Mouse (Mus musculus) ES-Bruce4 (cell line): ENCODE results near the gene Inka1. TPM values are rescaled to one million over a fixed set of nuclear protein-coding genes. Genes with fewer than 3 reads are reported as not detected.

Experiments
- H3K27ac ChIP-seq: 2 replicates; pipeline ENCODE4 v1.5.1; 2012; ENCODE audit warnings: low read length, inconsistent platforms; ENCODE audit not compliant: insufficient read depth
- H3K27me3 ChIP-seq: 2 replicates; pipeline ENCODE4 v1.6.1; 2012; ENCODE audit warnings: mild to moderate bottlenecking, low read length, inconsistent platforms; ENCODE audit not compliant: control insufficient read depth, poor library complexity, insufficient read depth, severe bottlenecking
- H3K36me3 ChIP-seq: 2 replicates; pipeline ENCODE4 v1.6.1; 2012; ENCODE audit warnings: inconsistent platforms, mild to moderate bottlenecking, low read length, moderate library complexity; ENCODE audit not compliant: control insufficient read depth, poor library complexity, insufficient read depth, severe bottlenecking
- H3K4me1 ChIP-seq: one replicate; pipeline ENCODE4 v1.8.1; 2011; ENCODE audit warnings: low read length; ENCODE audit not compliant: control insufficient read depth, insufficient read depth
- H3K4me3 ChIP-seq: 2 replicates; pipeline ENCODE4 v1.5.1; 2011; ENCODE audit warnings: low read depth, mild to moderate bottlenecking, low read length
- H3K9ac ChIP-seq: 2 replicates; pipeline ENCODE4 v1.6.1; 2012; ENCODE audit warnings: low read depth, mild to moderate bottlenecking, inconsistent platforms; ENCODE audit not compliant: poor library complexity, severe bottlenecking
- H3K9me3 ChIP-seq: replicated peaks from 2 replicates; pipeline ENCODE4 v1.6.1; 2012; ENCODE audit warnings: mild to moderate bottlenecking, low read length, inconsistent platforms; ENCODE audit not compliant: control insufficient read depth, poor library complexity, insufficient read depth, severe bottlenecking
- CTCF ChIP-seq: IDR thresholded peaks from one replicate; pipeline ENCODE4 v1.8.1; 2011; ENCODE audit warnings: low read depth, low read length
- EP300 ChIP-seq: IDR thresholded peaks from 2 replicates; pipeline ENCODE4 v1.6.1; 2011; ENCODE audit warnings: low read depth, low read length; ENCODE audit not compliant: insufficient read depth
- POLR2A ChIP-seq: IDR thresholded peaks from one replicate; pipeline ENCODE4 v1.8.1; 2011; ENCODE audit warnings: low read length; ENCODE audit not compliant: insufficient read depth
- polyA plus RNA-seq: library from polyadenylated mRNA; stranded (reverse); fragments of >200 nt; gene quantifications from 2 replicates; pipeline ENCODE4 v1.2.4, GENCODE M21; 2011; ENCODE audit warnings: low read depth; ENCODE audit not compliant: missing spikeins, insufficient read depth, insufficient read length

Gene Inka1
- polyA plus RNA-seq, 1 experiment = 1.4 TPM

DNA sequence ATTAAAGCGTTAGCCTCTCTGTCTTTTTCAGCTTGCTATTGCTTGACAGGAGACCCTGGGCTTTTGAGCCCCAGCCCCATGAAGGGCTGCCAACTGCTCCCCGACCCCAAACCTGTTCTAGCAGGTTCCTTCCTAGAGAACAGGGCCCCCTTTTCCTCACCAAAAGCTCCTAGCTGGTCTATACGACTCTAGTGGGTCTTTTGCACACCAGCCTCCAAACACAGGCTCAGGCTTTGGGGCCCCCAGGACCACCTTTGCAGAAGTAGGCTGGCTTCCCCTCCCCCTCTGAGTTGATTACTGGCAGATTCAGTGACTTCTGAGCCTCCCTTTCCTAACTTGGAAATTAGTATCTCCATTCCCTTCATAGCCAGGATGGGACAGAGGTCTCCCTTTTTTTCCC, 48.8 kb downstream of the Inka1 start:
- no peak for TF ChIP-seq POLR2A
- TF ChIP-seq EP300 = no peak
- no peak for TF ChIP-seq CTCF
- Histone ChIP-seq H3K27me3 (no peaks in the 10 kb centered on the region), H3K9ac (no peak overlapping the region), H3K9me3 (no peaks in the 10 kb centered on the region), H3K4me1 (no peaks in the 10 kb centered on the region), H3K27ac (no peak overlapping the region), H3K36me3 (no peaks in the 10 kb centered on the region), H3K4me3 (peak overlapping the region; percentile 39)

DNA sequence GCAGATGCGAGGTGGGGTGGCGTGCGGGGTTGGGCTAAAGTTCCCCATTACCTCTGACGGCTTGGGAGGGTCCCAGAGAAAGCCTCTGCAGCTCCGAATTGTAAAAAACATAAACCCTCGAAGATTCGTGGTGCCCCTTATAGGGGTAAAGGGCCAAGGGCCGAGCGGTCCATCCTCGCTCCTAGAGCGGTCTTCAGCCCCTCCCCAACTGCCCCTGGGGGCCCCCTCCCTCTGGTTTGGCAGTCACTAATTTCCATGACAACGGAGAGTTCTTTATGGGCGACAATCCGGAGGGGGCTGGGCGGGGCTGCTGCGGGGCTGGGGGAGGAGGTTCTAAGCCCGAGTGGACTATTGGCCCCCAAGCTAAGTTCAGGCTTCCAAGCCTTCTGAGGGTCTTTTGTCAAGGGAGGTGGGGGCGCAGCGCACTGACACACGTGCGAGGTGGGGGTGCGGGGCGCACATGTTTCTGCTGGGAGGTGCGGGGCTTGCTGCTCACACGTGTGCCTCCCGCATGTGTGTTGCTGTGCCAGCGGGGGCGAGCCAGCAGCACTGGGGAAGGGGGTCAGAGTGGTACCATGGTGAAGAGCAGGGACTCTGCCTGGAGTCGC, 49.4 kb downstream of the Inka1 start:
- no peaks in the 10 kb centered on the region for H3K27me3 ChIP-seq
- H3K4me1 ChIP-seq = no peaks in the 10 kb centered on the region
- peak overlapping the region; percentile 69 for H3K4me3 ChIP-seq
- H3K27ac ChIP-seq = no peak overlapping the region
- TF ChIP-seq EP300 (0 out of 2 replicates have a peak, but pooled peaks have one; percentile 23), POLR2A (no peak), CTCF (no peak)
- no peaks in the 10 kb centered on the region for H3K9me3 ChIP-seq
- no peaks in the 10 kb centered on the region for H3K36me3 ChIP-seq
- peak overlapping the region; percentile 56 for H3K9ac ChIP-seq

DNA sequence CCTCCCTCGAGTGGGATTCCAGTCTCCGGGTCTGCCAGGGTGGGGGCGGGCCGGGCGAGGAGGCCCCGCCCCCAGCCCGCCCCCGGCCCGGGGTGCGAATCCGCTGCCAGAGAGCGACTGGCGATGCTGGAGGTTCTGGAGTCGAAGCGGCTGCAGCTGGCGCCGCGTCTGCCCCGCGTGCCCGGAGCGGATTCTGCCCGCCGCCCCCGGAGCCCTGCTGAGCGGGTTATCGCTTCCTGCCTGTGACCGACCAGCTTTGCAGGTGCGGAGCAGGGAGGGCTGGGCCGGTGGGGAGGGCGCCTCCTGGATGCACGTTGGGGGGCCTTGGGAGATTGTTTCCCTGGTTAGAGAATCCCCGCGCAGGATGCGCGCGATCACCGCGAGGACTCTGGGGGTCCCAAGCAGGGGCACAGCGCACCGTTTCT, 49.9 kb downstream of the Inka1 start:
- no peaks in the 10 kb centered on the region for H3K27me3 ChIP-seq
- TF ChIP-seq EP300 (no peak), POLR2A (no peak)
- peak overlapping the region; percentile 69 for H3K4me3 ChIP-seq
- no peaks in the 10 kb centered on the region for H3K9me3 ChIP-seq
- no peaks in the 10 kb centered on the region for H3K36me3 ChIP-seq
- peak overlapping the region; percentile 56 for H3K9ac ChIP-seq
- H3K4me1 ChIP-seq = no peaks in the 10 kb centered on the region
- H3K27ac ChIP-seq = no peak overlapping the region

DNA sequence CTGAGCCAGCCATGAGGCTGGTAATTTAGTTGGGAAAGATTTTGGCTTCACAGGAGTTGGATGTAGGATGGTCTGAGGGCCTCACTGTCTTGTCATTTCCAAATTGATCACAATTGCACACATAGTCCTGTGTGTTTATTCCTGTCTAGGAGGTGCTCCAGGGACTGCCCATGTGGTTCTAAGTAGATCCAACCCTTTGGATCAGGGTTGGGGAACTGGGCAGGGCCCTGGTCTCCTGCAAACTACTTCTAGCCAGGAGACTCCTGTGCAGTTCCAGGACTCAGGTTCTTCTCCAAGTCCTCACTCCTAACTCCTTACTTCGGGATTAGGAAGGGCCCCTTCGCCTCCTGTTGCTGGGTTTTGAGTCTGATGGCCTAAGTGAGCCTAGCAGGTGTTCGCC, 50.3 kb downstream of the Inka1 start, which contains the start of gene Camkv:
Gene Camkv (plus strand): TSS at position 301 of the 400 bp plus-strand sequence.
- TF ChIP-seq EP300 (no peak), CTCF (no peak), POLR2A (no peak)
- H3K9ac ChIP-seq = peak within 1 kb of the TSS; percentile 56
- H3K4me1 ChIP-seq = no peaks in the 10 kb centered on the region
- H3K4me3 ChIP-seq = peak within 1 kb of the TSS; percentile 69
- H3K9me3 ChIP-seq = no peaks in the 10 kb centered on the region
- H3K36me3 ChIP-seq = no peaks in the 10 kb centered on the region
- H3K27me3 ChIP-seq = no peaks in the 10 kb centered on the region
- no peak within 1 kb of the TSS for H3K27ac ChIP-seq

Other genes starting within 250 kb of the Inka1 start
- gene Rbm5, start 214.9 kb downstream of the Inka1 start, polyA plus RNA-seq = 143 and 146 TPM in 2 replicates
- gene Rbm6, start 112.6 kb downstream of the Inka1 start, polyA plus RNA-seq = 115 and 130 TPM in 2 replicates
- gene Mon1a, start 97.7 kb downstream of the Inka1 start, polyA plus RNA-seq = 3.0 and 4.2 TPM in 2 replicates
- gene Mst1r, start 79.0 kb downstream of the Inka1 start, polyA plus RNA-seq = 0.16 and 0.61 TPM in 2 replicates
- not detected in 2 replicates for gene Actl11, start 57.4 kb downstream of the Inka1 start, polyA plus RNA-seq
- gene Camkv, start 50.2 kb downstream of the Inka1 start, polyA plus RNA-seq = 4.0 and 5.6 TPM in 2 replicates
- 17.2 and 20.4 TPM in 2 replicates for gene Traip, start 35.7 kb downstream of the Inka1 start, polyA plus RNA-seq
- gene Uba7, start 10.4 kb downstream of the Inka1 start, polyA plus RNA-seq = 0.52 and 2.1 TPM in 2 replicates
- not detected in 2 replicates for gene Gm20661, start 2.8 kb downstream of the Inka1 start, polyA plus RNA-seq
- 0.81 TPM in 1 of 2 replicates, not detected in the other for gene Cdhr4, start 6.6 kb upstream of the Inka1 start, polyA plus RNA-seq
- not detected in 2 replicates for gene Gm20662, start 10.5 kb upstream of the Inka1 start, polyA plus RNA-seq
- 46.9 and 49.1 TPM in 2 replicates for gene Ip6k1, start 16.6 kb upstream of the Inka1 start, polyA plus RNA-seq
- 9.7 and 10.2 TPM in 2 replicates for gene Gmppb, start 63.4 kb upstream of the Inka1 start, polyA plus RNA-seq
- gene Amigo3, start 67.3 kb upstream of the Inka1 start, polyA plus RNA-seq = 0.24 and 0.61 TPM in 2 replicates
- gene Mst1, start 94.6 kb upstream of the Inka1 start, polyA plus RNA-seq = 1.2 and 3.0 TPM in 2 replicates
- 19.7 and 20.9 TPM in 2 replicates for gene Rnf123, start 97.5 kb upstream of the Inka1 start, polyA plus RNA-seq
- 37.6 and 48.1 TPM in 2 replicates for gene Apeh, start 108.7 kb upstream of the Inka1 start, polyA plus RNA-seq
- 0.43 and 0.62 TPM in 2 replicates for gene Bsn, start 204.5 kb upstream of the Inka1 start, polyA plus RNA-seq